Mouse (Mus musculus): ENCODE results near the gene Frs2. TPM values are rescaled to one million over a fixed set of nuclear protein-coding genes. Genes with fewer than 3 reads are reported as not detected.

Gene Frs2
- total RNA-seq (2023) = 33.2 TPM

GRCm38 (mm10) chr10:117148361-117149003 is at the start of gene Frs2:
Frs2 (minus strand) TSS chr10:117148534.

GRCm38 (mm10) chr10:117063254-117064021 is 84.9 kb downstream of the Frs2 start, which contains the start of gene Cct2:
Cct2 (minus strand) TSS chr10:117063814.

GRCm38 (mm10) chr10:117045175-117046056 is 102.9 kb downstream of the Frs2 start, which contains the start of gene Lrrc10:
Lrrc10 (plus strand) TSS chr10:117045341.

Other genes with a start within 250 kb of the Frs2 start
- 144 TPM for gene Rab3ip, start 197.8 kb downstream of the Frs2 start, total RNA-seq (2023)
- not detected for gene Gm10271, start 175.9 kb downstream of the Frs2 start, total RNA-seq (2023)
- not detected for gene Best3, start 162.2 kb downstream of the Frs2 start, total RNA-seq (2023)
- not detected for gene Lrrc10, start 103.2 kb downstream of the Frs2 start, total RNA-seq (2023)
- gene Cct2, start 84.7 kb downstream of the Frs2 start, total RNA-seq (2023) = 243 TPM
- gene Yeats4, start 76.0 kb upstream of the Frs2 start, total RNA-seq (2023) = 72.3 TPM
- gene 9530003J23Rik, start 90.2 kb upstream of the Frs2 start, total RNA-seq (2023) = not detected
- gene Lyz2, start 133.8 kb upstream of the Frs2 start, total RNA-seq (2023) = 89.0 TPM
- 10.0 TPM for gene Lyz1, start 144.3 kb upstream of the Frs2 start, total RNA-seq (2023)
- gene Cpsf6, start 231.5 kb upstream of the Frs2 start, total RNA-seq (2023) = 114 TPM

Measured in CD4-positive naive resting alpha-beta T cell, adult 57 days (primary cell).